Mouse (Mus musculus): Measurements from ENCODE around the gene Cd4. TPM values are rescaled to one million over a fixed set of nuclear protein-coding genes. Genes with fewer than 3 reads are reported as not detected.

Gene Cd4
- total RNA-seq, 2 experiments from 2014 or later = 0.23 TPM; not detected in 1

Other genes starting within 250 kb of the Cd4 start
- gene Lpcat3, start 225.2 kb downstream of the Cd4 start, total RNA-seq (2021) = 10 to 100 TPM; 27.1 to 33.5 TPM
- 10 to 100 TPM; 54.3 to 64.9 TPM for gene Emg1, start 176.0 kb downstream of the Cd4 start, total RNA-seq (2021)
- 100 to 1,000 TPM; 114 to 129 TPM for gene Phb2, start 175.9 kb downstream of the Cd4 start, total RNA-seq (2021)
- gene Ptpn6, start 149.5 kb downstream of the Cd4 start, total RNA-seq (2021) = 1 to 10 TPM; 2.9 to 3.0 TPM
- 100 to 1,000 TPM; 337 to 366 TPM for gene Grcc10, start 146.8 kb downstream of the Cd4 start, total RNA-seq (2021)
- gene Gm45234, start 132.2 kb downstream of the Cd4 start, total RNA-seq (2021) = not detected
- 100 to 1,000 TPM; 139 to 170 TPM for gene Atn1, start 131.7 kb downstream of the Cd4 start, total RNA-seq (2021)
- gene Eno2, start 118.5 kb downstream of the Cd4 start, total RNA-seq (2021) = 1,000 to 10,000 TPM in 1 of 2 experiments, 100 to 1,000 TPM in 1; 956 to 1,045 TPM
- 1 to 10 TPM in 1 of 2 experiments, under 1 TPM in 1; 1.00 to 3.5 TPM for gene Lrrc23, start 108.5 kb downstream of the Cd4 start, total RNA-seq (2021)
- 1 to 10 TPM; 2.9 to 3.1 TPM for gene Spsb2, start 79.6 kb downstream of the Cd4 start, total RNA-seq (2021)
- gene Tpi1, start 73.9 kb downstream of the Cd4 start, total RNA-seq (2021) = 100 to 1,000 TPM; 731 to 778 TPM
- gene Usp5, start 58.7 kb downstream of the Cd4 start, total RNA-seq (2021) = 100 to 1,000 TPM; 174 to 188 TPM
- gene Cdca3, start 58.7 kb downstream of the Cd4 start, total RNA-seq (2021) = 1 to 10 TPM in 1 of 2 experiments, under 1 TPM in 1; 0.38 to 1.2 TPM
- under 1 TPM in 1 of 2 experiments, not detected in 1; 0.17 TPM for gene Gnb3, start 47.9 kb downstream of the Cd4 start, total RNA-seq (2021)
- gene P3h3, start 30.5 kb downstream of the Cd4 start, total RNA-seq (2021) = 10 to 100 TPM; 30.4 to 37.1 TPM
- 100 to 1,000 TPM; 180 to 187 TPM for gene Gpr162, start 24.2 kb downstream of the Cd4 start, total RNA-seq (2021)
- 1 to 10 TPM; 2.1 to 2.3 TPM for gene Lag3, start 23.5 kb upstream of the Cd4 start, total RNA-seq (2021)
- gene Ptms, start 31.9 kb upstream of the Cd4 start, total RNA-seq (2021) = 1,000 to 10,000 TPM; 1,023 to 1,087 TPM
- gene Mlf2, start 43.2 kb upstream of the Cd4 start, total RNA-seq (2021) = 100 to 1,000 TPM; 630 to 652 TPM
- 100 to 1,000 TPM; 149 TPM for gene Cops7a, start 77.3 kb upstream of the Cd4 start, total RNA-seq (2021)
- 100 to 1,000 TPM; 163 to 173 TPM for gene Pianp, start 108.5 kb upstream of the Cd4 start, total RNA-seq (2021)
- gene Zfp384, start 120.9 kb upstream of the Cd4 start, total RNA-seq (2021) = 10 to 100 TPM; 43.9 to 48.9 TPM
- 10 to 100 TPM; 56.9 to 65.7 TPM for gene Ing4, start 151.5 kb upstream of the Cd4 start, total RNA-seq (2021)
- 10 to 100 TPM; 13.4 to 17.8 TPM for gene Acrbp, start 161.5 kb upstream of the Cd4 start, total RNA-seq (2021)
- under 1 TPM; 0.53 to 0.75 TPM for gene Lpar5, start 179.7 kb upstream of the Cd4 start, total RNA-seq (2021)
- gene Chd4, start 207.8 kb upstream of the Cd4 start, total RNA-seq (2021) = 100 to 1,000 TPM; 172 to 173 TPM
- gene Nop2, start 243.7 kb upstream of the Cd4 start, total RNA-seq (2021) = 10 to 100 TPM; 30.2 to 34.4 TPM